Mouse (Mus musculus) natural killer cell, adult 2 months (primary cell): ENCODE measurements at regions not wholly inside any gene's neighbourhood (a gene's known extent, or its start where the extent isn't known, plus 50 kb on each side); places are given as distances from the start of the nearest gene placed in this dataset.

ENCODE experiments used
- DNase-seq, 2 experiments: peaks; one replicate each; pipeline ENCODE4 v3.0.0; 2022; ENCODE audit warnings: low spot score in 2 of 2

GRCm38 (mm10) chr8:116120067-116120466, 384.7 kb upstream of the Dynlrb2 start:
- DNase-seq = no peak

DNA sequence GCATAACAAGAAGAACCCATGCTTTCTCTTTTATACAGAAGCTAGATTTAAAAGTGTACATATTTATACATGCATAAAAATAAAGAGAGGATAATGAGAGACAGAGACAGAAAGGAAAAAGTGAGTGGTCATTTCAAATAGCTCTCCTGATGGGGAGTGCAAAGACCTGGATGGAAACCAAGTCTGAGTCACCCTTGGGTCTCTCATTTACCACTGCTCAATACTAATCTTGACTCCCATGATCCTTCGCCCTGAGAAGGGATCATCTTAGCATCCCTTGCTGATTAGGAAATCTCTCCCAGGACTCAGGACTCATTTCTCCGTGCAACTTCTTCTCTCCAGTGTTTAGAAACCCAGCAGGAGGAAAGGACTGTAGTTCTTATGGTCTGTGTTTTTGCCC, 386.9 kb upstream of the Dynlrb2 start:
- DNase-seq = no peak

DNA sequence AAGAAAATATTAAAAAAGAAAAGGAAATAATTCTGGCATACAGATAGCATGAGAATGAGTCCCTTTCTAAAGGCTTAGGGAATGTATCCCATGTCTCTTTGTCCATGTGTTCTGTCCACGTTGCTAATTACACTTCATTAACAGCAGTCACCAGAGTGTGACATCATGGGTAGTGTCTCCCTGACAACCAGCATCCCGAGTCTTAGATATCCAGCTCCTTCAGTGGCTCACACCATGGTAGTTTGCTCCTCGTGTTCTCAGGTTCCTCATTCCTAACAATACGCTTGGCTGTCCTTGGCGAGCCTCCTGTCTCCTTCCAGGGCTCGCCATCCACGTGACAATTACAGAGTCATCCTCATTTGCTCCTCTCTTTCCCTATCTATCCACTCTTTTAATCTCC, 388.1 kb upstream of the Dynlrb2 start:
- DNase-seq = no peak

DNA sequence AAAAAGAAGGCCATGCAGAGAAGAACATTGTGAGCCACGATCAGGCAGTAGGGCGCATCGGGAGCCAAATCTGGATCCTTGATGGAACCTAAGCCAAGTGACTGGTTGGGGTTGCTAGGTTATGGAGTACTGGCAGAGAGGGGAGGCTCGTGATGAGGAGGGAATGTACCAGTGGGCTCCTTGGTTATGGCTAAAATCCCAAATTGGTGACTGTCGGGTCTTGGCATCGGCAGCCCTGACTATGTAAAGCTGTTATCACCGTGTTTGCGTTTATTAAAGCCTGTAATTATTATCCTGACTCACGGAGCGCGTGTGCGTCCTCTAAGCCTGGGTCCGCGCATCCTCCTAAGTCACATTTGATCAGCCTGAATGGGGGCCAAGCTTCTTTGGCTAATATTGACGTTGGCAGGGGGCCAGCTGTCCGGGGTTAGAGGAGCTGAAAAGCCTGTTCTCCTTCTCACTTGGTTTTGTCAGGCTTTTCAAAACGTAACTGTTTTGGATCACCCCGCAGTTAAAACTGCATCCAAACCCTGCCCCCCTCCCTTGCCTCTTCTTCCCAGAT, 388.9 kb upstream of the Dynlrb2 start:
- DNase-seq = no peak

DNA sequence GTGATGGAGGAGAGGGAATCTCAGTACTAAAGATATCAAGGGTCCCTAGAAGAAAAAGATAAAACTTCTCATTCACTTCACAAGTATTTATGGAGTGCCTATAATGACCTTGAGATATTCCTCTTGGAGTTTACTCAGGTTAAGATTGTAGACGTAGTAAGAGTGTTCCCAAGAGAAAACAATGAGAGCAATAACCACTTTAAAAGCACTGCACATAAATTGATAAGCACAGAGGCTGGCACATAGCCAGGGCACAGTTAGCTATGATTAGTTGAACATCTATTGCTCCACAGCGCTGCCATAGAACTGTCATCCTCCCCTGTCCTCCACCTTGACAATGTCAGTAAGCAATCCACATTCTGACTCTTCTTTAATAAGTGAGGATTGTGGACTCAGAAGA, 389.8 kb upstream of the Dynlrb2 start:
- DNase-seq = no peak

- no peak for DNase-seq
Observed at GRCm38 (mm10) chr8:116114502-116114901, 390.3 kb upstream of the Dynlrb2 start.

- no peak for DNase-seq
Observed at GRCm38 (mm10) chr8:116111168-116111567, 393.6 kb upstream of the Dynlrb2 start.

DNA sequence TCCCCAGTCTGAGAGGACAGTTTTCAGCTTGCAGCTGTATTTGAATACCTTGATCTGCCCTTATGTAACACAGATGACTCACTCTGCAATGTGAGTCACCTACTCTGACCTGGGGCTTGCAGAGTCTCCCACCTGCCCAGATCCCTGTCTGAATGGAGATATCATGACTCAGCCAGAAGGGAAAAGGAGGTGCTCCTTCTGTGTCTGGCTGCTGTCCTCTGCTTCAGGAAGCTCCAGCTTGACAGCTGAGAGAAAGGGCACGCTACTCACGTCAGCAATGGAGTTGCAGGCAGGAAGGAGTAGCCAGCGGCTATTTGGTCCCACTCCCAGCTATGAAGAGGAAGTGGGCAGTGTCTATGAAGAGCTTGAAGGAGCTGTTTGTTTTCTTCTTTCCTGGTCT, 389.1 kb upstream of the Maf start:
- DNase-seq = no peak

DNA sequence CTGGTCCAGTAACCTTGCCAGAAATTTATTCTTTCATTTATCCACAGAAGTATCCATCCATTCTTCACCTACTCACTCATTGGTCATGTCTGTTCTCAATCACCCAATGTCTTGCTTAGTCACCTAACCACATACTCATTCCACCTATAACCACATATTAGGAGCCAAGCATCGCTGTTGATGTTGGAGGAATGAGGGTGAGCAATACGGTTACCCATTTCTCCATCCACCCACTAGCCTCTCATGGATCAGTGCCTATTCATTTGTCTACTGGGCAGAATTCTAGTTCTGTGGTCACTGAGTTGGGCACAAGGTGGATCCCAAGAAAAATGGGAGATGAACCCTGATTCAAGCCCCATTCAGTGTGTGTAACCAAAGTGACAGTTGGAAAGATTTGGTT, 375.6 kb upstream of the Maf start:
- no peak for DNase-seq

- no peak for DNase-seq
Observed at GRCm38 (mm10) chr8:116078849-116079407, 371.3 kb upstream of the Maf start.

DNA sequence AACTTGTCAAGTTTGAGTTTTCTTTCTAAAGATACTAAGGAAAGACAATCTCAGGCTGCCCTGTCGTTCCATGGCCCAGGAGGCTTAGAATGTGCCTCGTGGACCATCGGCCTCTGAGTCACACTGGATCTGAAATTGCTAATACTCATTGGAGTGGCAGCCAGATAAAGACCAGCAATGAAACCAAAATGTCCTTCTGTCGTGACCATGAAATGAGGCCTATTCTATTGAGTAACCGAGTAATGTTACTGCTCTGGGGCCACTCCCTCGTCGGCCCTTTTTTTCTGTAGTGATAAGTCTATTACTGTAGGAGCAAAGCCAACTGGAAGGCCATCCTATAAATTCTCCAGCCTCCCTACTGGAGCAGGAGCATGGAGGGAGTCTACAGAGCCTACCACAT, 363.9 kb upstream of the Maf start:
- DNase-seq = no peak

- DNase-seq = no peak
Observed at GRCm38 (mm10) chr8:116069538-116069937, 361.9 kb upstream of the Maf start.

DNA sequence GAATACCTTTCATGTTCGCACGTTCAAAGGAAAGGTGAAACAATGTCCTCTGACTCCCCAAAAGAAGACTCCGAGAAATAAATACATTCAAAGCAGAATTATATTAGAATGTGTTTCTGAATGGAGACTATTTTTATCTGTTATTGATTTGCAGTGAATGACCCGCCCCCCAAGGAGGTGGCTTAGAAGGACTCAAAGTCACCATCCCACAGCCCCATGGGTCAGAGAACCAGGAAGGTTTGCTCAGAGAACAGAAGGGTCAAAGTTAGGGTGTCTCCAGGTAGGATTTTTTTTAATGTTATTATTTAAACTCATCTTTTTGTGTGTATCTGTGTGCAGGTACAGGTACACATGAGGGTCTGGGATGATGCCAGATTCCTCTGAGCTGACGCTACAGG, 360.4 kb upstream of the Maf start:
- no peak for DNase-seq

- DNase-seq = no peak
Observed at GRCm38 (mm10) chr8:116067182-116067977, 359.8 kb upstream of the Maf start.

DNA sequence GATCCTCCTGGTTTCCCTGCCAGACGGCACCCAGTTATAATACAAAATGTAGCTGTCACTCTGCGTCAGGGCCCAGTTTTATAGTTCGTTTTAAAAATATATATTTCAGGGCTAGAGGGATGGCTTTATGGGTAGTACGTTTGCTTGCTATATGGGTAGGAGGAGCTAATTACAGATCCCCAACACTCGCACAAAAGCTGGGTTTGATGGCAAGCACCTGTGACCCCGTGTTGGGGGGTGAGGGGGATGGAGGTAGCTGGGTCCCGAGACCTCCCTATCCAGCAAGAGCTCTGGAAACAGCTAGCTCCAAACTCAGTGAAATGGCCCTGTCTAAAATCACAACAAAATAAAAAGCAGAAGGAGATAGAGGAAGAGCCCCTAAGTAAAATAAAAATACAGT, 358.3 kb upstream of the Maf start:
- no peak for DNase-seq

DNA sequence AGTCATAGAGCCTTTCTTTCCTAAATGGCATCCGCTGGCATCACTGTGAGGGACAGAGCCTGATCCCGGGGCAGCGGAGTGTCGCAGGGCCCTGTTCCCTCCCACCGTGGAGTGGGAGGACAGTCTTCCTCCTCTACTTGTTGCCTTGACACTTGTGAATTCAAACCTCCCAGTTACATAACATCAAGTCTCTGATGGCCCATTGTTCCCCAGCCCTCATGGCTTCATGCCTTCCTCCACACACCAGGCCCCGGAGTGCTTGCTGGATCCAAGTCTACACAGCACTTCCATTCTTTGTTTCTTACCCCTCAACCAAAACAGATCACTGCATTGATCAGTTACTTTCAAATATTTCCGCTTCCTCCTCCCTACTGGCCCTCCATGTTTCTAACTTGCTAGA, 357.7 kb upstream of the Maf start:
- no peak for DNase-seq

- DNase-seq = no peak
Observed at GRCm38 (mm10) chr8:116064562-116064961, 357.0 kb upstream of the Maf start.

DNA sequence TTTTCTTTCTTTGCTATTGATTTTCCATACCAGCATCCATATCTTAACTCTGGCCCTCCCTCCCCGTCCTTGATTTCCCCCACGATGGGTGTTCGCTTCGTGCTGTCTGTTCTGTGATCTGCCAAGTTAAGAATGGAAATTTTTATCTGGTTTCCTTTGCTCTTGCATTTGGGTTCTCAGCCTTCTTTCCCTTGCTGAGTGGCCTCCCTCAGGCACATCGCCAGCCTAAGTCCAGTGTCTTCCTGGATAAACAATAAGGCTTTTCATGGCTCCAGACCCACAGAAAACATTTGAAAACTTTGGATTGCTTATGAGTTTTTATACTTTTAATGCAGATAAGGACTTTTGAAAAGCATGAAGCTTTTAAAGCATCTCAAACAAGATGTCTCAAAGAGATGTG, 355.9 kb upstream of the Maf start:
- no peak for DNase-seq

DNA sequence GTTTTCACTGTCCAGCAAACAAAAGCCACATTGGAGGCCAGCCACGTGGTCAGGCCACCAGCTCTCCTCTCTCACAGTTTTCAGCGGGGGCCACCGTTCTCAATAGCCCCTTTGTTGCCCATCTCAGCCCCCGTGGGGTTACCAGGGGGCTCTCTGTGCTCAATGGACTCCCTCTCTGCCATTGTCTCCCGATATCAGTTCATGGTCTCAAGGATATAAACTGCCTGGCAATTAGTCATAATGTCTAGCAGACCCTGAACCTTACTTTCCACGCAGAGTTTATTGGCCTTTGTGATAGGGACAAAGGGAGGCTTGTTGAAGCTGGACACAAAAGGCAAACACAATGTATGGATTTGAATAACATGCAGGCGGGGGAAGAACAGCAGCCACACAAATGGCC, 345.9 kb upstream of the Maf start:
- DNase-seq = no peak

DNA sequence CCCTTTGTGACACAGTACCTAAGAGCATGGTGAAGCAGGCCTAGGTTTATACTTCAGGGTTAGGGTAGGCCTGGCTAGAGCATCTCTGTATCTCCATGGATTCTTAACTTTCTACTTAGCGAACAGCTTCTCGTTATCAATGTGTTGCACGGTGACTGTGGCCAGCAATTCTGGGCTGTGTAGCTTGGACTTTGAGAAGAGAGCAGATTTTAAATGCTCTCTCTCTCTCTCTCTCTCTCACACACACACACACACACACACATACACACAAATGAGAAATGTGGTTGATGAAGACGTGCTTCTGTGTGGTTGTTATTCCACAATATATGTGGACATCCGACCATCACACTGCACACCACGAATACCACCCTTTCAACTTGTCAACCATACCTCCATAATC, 345.4 kb upstream of the Maf start:
- DNase-seq = no peak

- no peak for DNase-seq
Observed at GRCm38 (mm10) chr8:116048480-116048879, 340.9 kb upstream of the Maf start.

DNA sequence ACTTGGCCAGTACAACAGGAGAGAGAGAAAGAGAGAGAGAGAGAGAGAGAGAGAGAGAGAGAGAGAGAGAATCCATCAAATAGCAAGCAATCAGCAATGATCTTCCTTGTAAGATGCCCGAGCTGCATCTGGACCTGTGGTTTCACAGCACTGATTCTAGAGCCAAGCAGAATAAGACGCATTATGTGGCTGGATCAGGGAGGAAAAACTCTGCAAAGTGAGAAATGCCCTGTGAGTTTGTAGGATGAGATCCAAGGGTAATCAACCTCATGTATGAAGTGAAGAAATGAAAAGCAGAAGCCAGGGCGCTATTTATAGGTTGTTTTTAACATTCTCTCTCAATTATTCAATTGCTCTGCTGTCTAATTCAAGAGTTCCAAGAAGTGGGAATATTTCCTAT, 339.3 kb upstream of the Maf start:
- DNase-seq = no peak

DNA sequence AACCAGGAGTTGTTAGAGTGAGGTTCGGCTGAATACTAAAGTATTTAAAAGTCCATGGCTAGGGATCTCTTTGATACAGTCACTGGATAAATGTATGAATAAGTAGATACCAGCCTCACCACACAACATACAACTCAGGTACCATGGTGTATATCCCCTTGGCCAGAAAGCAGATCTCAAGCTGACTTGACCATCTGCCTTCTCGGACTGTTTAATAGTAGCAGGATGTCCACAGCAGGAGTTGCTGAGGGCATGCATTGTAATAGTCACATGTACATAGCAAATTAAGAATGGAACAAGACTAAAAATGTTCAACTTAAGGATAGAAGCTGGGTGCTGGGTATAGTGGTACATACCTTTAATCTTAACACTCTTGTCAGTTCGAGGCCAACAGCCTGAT, 337.9 kb upstream of the Maf start:
- no peak for DNase-seq

- DNase-seq = no peak
Observed at GRCm38 (mm10) chr8:116043381-116043780, 335.8 kb upstream of the Maf start.
